Mouse (Mus musculus): ENCODE measurements around the gene Filip1.

DNA sequence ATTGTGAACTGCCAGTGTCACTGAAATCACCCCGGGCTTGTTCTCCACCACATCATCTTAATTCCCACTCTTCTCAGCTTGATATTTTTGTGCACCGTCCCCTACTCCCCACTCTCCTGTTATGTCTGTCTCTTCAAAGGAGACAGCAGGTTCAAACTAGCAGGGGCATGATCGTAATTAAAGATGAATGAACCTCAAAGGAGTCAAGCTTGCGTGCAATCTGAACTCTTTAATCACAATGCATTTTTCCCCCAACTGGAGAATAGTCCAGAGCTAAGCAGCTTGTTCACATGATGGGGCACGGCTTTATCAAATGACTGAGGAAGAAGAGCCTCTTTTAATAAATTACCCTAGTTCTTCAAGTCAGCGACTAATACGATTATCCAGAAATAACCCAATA is 187.1 kb downstream of the Filip1 start:
- no peak for TF ChIP-seq POLR2A (IDR thresholded peaks at IDR 0.05; ENCODE audit: low read depth, low read length)
- TF ChIP-seq CTCF (conservative IDR thresholded peaks at IDR 0.05; ENCODE audit: insufficient read depth, insufficient read length, low read depth, low read length) = no peak

Measured in kidney, adult 2 months (tissue).